Mouse (Mus musculus): ENCODE data around the gene Zcchc7.

GRCm38 (mm10) chr4:44830609-44831008 is 74.9 kb downstream of the Zcchc7 start:
- TF ChIP-seq FLI1 (IDR thresholded peaks at IDR 0.05; ENCODE audit: low read length) = no peak
- no peak for TF ChIP-seq GATA1 (IDR thresholded peaks at IDR 0.05; ENCODE audit: borderline replicate concordance, low read length)

Data from megakaryocyte, embryonic 14.5 days (primary cell).